Mouse (Mus musculus) thymus, postnatal 10 days (tissue): ENCODE data around the gene Prdm16.

Experiments
- DNase-seq, 2 experiments: peaks; one replicate each; pipeline ENCODE4 v3.0.0; 2021; ENCODE audit warnings: low spot score in 2 of 2

The Prdm16 gene

DNA sequence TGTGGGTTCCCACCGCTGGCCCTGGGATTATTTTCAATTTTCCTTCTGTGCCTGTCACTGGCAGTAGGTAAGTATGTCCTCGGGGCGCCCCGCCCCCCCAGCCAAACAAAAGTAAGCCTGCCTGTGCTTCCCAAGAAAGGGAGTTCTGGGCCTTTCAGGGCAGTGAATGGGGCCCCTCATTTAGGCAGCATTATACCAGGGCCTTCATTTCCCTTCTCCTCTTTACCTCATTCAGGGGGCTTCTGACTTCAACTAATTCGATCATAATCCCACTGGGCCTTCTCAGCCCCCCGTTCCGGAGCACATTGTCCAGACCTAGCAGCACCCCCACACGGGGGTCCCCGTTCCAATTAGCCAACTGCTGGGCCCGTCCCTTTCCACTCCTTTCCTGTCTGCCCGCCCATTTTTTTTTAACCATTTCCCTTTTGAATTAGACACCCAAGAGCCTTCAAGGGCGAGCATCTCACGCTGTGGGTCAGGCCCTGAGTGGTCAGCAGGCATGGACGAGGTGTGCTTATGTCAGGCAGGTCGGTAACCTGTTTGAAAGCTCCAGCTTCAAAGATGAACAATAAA is 124.1 kb downstream of the Prdm16 start:
- no peak for DNase-seq

DNA sequence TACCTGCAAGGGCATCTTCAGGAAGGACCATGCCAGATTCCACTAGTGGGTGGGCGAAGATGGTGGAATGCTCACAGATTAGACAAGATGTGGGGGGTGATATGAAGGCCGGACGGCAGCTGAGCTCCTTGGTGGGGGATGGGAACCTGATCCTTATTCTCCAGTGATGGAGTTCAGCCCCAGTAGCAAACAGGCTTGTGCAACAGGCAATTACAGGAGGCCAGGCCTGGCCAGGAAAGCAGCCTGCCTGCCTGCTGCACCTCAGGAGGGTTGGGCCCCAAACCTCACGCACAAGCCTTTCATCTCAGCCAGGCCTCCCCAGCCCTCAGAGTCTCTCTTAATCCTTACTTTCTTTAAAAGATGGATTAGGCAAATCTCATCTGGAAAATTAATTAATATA is 124.9 kb downstream of the Prdm16 start:
- no peak for DNase-seq

DNA sequence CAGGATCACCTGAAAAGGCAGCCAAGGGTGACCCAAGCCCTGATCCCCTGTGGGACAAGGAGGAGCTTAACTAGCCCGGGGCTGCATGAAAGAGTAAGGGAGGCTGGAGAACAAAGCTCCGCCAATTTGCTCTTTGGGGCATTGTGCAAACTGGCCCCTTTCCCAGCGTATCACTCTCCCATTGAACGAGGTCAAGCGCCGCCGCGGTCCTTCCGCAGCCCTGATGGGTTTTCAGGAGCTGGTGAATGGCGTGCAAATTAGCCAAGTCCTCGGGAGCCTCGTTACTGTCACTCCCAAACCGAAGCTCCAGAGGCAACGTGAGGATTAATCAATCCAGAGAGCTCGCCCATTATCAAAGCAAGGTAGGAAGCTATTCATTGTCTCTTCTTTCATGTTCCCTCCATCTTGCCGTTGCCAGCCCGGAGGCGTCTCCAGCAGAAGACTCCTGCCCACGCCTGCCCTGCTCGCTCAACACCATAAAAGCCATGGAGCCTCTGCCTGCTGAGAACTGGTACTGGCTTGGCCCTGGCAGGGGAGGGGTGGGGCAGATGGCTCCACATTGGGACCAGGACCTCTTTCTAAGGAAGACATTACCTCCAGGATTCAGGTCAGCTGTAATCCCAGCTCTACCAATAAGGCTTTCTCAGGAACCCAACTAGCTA is 129.8 kb downstream of the Prdm16 start:
- DNase-seq, result no peak

DNA sequence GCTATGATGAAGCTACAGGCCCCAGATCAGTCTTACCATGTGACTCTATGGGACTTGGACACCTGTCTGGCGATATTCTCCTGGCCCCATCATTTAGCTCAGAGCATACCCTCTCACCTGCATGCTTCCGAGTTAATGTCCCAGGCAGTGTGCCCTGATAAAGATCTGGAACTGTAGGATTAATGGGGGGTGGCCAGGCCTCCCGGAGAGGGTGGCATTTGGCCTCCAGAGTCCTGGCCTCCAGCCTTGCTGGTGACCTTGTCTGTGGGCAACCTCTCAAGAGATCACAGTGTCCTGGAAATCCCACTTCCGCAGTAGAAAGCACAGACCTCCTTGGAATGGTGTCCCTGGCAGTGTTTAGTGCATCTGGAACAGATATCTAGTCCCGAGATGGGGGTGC is 131.4 kb downstream of the Prdm16 start:
- DNase-seq, result no peak

DNA sequence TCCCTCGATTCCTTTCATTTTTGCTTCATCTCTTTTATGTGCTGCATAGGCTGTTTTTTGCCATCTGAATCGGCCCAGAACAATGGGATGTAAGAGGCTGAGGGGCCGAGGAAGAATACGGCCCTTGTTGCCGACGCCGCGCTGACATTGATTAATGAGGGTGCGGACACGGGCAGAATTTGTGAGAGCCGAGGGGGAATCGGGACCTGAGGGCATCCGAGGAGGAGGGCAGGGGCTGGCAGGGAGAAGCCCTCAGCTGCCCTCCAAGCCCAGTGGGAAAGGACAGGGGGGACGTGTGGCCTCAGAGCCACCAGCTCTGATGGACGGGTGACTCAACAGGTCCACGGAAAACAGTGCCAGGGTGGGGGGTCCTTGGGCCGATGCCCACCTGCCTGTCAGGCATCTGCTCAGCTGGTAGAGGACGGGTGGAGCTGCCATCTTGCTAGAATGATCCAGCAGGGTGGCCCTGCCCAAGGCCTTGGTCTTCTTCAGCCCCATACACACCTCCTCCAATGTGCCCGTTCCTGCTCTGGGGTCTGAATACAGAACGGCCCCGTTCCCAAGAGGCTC is 133.3 kb downstream of the Prdm16 start:
- DNase-seq, result no peak

DNA sequence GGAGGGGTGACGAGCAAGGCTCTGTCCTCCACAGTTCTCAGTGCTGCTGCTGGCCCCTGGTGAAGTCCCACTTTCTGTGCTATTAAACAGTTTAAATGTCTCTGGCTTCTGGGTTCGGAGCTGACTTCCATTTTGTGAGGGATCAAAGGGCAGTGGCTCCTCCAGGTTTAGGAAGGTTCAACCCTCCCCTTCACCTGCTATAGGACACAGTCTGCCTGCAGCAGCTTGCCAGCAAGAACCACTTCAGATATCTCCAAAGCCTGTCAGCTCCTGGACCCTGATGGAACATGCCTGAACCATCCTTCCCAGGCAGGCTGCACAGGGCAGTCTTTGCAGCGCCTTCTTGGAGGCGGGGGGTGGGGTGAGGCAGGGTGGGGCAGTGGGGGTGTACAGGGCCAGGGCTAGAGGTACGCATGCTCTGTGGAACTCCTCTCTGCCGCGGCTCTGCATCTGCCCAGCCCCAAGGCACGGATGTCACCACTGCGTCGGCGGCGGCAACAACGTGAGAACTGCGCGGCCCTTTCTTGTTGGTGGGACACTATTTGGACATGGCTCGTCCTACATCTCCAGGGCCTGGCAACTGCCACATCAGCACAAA is 134.2 kb downstream of the Prdm16 start:
- no peak for DNase-seq

DNA sequence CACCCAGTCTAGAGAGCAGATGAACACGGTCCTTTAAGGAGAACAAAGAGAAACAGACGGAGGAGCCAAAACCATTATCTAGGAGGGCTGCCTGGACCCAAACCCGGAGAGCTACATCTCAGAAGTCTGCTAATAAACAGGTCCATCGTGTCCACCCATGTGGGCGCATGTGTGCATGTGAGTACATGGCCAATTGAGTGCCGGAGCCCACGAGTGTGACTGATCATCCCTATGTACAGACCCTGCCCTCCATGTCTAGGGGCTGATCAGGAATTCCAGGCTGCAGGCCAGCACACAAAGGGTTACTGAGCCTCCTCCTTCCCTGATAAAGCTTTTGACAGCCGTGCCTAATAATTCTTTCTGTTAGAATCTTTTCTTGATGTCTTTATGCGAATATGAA is 136.0 kb downstream of the Prdm16 start:
- DNase-seq, result no peak

DNA sequence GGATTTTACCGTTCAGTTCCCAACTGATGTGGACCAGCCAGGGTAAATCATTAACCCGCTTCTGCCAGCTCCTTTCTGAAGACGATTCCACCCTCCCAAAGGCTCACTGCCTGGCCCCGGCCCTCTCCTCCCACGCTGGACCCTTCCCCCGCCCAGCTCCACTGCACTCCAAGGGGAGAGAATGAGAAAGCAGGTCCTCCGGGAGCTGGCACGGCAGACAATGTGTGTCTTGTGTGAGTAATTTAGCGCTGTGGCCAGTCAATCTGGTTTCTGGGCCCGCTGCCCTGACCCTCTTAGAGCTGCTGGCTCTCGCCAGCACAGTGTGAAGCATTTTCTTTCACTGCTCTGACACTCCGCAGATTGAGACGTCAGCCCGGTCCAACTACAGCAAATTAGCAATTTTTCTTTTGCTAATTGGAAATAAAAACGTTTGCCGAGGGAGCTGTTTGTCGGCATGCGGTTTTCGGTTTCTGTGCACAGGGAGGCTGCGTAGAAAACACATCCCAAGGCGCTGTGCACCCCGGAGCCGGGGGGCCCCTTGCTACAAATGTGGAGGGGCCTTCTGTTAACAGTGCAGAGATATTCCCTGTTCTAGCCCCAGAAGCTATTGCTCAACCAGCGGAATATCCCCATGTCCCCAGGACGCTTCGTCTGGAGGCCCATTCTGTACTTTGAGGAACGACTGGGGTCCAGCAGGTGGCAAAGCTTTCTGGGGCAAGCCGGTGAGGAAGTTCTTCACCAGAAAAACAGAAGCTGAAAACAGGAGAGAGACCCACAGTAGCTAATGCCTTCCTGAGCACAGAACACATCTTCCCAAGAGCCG is 136.8 kb downstream of the Prdm16 start:
- DNase-seq, result no peak

DNA sequence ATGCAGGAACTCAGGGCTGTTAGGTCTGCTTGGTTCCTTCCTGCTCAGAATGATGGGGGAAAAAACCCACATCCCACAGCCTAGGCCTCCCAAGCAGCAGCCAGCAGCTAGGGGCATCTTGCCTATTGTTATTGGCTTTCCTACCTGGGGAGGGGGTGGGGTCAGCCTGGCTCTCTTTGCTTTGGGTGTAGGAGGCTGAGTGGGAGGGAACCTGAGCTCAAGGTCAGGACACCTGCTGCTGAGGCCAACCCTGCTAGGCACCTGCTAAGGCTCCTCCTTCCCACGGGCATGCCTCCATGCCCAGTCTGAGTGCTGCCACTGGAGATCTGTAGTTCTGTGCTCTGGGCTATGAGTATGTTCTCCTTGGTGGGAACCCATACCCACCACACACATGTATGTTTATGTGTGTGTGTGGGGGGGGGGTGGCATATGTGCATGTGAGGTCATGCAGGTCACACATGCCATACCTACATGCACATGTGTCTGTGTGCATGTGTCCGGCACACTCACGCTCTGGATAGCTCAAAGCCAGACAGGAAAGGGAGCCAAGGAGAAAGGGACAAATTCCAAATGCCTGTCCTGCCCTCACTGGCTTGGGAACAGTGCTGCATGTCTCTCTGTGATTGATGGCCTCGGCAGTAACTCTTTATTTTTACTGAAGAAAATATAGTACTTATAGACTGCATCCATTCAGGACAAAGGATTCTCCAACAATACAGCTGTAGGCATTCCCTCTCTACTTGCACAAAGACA is 139.1 kb downstream of the Prdm16 start:
- DNase-seq, result no peak

DNA sequence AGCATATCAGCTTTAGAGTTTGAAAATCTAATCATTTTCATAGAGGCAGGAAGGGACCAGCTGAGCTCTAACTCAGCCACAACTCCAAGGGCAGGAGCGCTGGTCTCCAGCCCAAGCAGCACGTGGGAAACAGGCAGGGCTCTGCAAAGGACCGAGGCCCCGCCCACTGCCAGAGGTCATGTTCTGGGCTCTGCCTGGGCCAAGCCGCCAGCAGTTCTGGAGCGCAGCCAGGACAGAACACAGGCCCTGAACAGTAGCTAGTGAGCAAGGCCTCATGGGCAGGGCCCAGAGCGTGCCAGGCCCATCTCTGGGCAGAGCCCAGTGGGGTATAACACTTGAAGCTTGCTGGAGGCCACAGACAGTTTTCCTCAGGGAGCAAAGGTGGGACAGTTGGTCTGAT is 139.7 kb downstream of the Prdm16 start:
- DNase-seq, result no peak

DNA sequence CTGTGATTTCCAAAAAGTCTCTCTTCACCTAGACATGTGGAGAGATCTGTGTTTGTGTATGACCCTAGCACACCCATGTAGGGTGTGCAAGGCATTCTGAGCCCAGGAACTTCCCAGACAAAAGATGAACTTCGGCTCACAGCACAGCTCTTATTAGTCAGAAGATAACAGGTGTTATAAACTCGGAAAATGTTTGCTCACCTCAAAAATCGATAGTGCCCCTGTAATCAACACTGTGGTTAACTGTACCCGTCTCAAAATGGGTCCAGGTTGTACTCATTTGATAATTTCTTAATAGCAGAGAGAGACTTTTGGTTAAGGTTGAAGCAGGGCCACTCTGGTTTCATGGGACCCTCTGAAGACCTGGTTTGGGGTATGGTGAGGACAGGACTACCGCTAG is 140.2 kb downstream of the Prdm16 start:
- DNase-seq, result no peak

DNA sequence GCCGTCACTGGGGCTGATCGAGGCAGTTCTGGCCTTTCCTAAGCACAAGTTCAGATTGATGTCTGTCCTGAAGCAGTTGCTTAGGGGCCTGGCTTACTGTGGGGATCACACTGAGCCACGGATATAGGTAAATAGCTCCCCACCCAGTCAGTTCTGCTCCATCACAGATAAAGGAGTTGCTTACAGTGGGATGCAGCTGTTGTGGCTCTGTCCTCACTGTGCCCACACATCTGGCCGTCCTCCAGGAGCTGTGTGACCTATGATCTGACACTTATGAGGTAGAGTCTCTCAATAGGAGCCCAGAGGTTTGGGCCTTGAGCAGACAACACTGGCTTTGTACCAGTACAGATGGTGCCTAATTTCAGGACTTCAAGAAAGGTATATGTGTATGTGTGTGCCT is 142.7 kb downstream of the Prdm16 start:
- DNase-seq, result no peak

DNA sequence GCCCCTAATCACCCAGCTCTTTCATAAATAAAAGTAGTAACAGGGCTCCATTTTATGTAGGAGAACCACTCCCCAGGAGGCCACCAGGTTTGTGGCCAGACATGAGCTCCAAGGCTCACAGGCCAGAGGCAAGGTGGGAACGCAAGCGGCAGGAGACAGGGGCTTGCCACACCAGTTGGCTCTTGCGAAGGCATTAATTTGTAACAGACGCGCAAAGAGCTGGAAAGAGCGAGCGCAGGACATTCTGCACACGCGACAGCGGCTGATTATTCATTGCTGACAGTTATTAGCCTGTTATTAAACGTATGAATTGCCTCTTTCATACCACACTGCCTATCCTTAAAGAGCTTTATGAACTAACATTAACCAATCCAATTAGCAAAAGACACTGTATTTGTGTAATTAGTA is 144.0 kb downstream of the Prdm16 start:
- no peak for DNase-seq

DNA sequence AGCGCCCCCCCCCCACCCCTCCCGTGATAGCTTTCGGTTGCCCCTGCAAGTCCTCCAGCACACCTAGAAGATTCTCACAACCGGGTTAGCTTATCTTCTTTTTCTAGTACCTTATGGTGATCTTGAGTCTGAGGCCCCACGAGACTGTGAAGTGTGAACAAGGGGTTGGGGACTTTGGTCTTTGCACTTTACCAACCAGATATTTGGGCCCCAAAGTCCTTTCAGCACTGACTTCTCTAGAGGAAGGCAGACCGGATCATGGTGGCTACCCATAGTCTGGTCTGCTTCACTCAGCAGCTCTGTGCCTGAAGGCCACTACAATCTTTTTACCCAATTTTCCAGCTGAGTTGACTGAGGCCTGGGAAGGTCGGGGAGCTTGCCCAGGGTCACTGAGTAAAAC is 144.4 kb downstream of the Prdm16 start:
- no peak for DNase-seq

DNA sequence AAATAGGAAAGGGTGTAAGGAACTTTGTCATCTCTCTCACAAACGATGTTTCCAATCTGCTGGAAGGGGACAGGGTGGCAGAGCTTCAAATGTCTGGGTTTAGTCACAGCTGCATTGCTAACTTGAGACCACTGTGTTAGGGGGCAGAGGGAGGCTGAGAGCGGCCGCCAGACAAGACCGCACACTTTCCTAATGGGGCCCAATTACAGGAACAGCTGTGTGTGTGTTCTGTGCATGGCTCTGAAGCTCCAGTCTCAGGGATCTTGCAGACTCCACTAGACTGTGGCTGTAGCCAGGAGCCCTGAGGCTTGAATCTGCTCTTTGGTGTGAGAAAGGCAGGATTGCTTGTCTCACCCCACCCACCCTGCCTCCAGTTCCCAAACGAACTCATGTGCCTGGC is 148.6 kb downstream of the Prdm16 start:
- DNase-seq, result no peak

DNA sequence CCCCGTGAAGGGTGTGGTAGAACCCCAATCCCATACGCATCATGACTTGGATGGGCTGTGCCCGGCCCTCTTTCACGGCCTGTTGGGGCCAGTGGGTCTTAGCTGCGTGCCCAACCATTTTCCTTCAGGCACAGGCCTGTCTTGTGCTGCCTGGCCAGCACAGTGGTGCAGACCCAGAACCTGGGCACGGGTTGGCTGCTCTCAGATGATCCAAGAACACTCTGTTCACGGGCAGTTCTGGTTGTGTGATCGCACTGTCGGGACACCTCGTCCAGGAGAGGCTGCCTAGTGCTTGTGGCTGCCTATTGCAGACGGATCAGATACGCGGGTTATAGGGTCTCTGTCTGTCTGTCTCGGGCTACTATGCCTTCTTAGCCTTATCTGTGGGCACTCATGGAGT is 154.0 kb downstream of the Prdm16 start:
- no peak for DNase-seq

DNA sequence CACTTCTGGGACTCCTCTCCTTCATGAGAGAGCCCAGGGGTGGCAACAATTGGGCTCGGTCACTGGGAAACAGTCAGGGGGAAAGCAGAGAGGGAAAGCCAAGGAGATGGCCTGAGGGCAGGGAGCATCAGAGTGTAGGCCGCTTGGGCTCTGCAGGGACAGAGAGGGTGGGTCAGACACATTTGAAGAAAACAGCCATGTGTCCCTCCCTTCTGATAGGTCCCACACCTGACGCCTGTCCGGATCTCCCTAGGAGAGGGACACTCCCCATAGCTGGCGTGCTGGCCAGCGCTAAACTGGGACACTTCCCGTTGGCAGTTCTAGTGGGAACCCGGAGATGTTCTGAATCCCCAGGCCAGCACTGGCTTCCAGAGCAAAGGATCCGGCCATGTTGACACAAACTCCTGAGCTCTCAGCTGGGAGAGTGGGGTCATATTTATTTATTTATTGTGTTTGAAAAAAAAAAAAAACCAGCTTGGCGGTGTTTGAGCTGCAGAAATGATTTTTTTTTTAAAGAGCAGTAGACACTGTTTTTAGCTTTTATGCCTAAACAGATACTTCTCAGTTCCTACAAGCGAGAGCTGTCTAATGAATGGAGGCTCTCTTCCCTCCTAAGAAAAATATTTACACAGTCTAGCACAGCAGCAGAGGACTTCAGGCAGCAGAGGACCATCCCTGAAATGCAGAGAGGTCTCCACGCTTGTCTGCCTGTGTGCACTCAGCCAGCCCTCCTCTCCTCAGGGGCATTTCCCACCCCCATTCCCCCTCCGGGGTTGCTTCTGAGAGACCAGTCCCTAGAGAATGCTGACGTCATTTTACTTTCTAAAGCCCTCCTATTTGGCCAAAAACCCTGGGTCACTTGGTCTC is 154.7 kb downstream of the Prdm16 start:
- DNase-seq, result no peak

DNA sequence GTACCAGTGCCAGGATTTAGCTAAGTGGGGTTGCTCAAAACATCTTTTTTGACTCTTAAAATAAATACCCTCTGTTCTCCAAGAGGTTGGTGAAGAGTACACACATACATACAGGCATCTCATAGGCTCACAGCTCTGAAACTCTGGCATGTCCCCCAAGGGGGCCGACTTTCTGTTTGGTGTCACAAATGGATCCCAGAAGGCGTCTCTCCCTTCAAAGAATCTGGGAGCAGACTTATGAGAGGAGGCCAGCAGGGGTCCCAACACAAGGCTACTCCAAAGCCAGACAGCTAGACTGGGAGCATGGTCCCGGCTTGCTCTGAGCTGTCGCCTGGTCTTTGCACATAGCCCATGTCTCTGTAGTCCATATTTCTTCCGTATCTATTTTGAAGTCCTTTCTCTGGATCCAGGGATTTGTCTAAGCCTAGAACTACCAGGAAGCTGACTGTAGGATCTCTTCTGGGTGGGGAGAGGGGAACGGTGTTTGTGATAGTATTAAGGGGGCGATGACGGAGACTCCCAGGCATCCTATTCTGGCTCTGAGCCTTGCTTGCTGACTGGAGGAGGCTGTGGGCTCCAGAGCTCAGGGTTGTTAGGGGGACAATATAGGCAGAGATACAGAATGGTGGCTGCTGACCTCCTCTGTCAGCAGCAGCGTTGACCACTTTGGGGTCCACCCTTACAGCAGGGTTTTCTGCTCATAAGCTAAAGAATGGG is 156.0 kb downstream of the Prdm16 start:
- no peak for DNase-seq

DNA sequence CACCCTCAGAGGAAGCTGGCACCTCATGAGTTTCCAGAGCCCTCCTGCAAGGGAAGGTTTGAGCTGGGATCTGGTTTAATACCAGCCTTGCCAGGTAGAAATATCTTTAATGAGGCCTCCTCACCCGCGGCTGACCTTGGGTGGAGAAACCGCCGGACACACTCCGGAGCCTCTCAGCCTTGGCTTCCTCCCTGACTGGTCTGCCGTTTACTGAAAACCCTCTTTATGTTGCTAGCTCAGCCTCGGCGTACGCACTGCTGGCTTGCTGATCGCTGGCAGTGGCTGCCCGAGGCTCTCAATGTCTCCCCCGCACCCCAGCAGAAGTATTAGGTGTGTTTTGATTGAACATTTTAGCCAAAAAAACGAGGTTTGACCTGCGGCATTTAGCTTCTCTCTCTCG is 156.5 kb downstream of the Prdm16 start:
- no peak for DNase-seq
